Mouse (Mus musculus) C3H10T1/2 (cell line): ENCODE measurements around the gene Olfr768. TPM values are rescaled to one million over a fixed set of nuclear protein-coding genes. Genes with fewer than 3 reads are reported as not detected.

Experiments used
- polyA plus RNA-seq, 2 experiments: library from polyadenylated mRNA; unstranded; fragments of >200 nt; fragmentation: generic; extraction: Trizol; gene quantifications; one replicate each; pipeline ENCODE4 v1.2.1; 2012; ENCODE audit warnings: missing spikeins in 2 of 2

Olfr768 gene
- polyA plus RNA-seq = not detected

DNA sequence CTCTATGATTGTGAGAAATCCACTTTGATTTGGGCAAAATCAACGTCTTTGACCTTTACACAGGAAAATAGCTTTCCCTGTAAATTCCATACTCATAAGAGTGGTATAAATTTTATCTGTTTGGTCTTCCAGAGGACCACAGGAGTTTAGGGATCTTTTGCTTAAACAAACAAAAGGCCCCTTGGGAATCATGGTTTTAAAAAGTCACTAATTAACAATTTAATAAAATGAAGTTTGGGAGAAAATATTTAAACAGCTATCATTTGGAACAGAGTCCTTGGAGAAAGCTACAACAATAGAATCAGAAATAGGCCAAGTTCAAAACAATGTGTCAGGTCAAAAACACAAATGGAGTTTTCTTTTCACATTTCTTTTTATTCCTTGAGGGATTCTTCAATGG, at the start of gene Olfr768:
Gene Olfr768 (minus strand): TSS at position 101 of the 400 bp plus-strand sequence.

DNA sequence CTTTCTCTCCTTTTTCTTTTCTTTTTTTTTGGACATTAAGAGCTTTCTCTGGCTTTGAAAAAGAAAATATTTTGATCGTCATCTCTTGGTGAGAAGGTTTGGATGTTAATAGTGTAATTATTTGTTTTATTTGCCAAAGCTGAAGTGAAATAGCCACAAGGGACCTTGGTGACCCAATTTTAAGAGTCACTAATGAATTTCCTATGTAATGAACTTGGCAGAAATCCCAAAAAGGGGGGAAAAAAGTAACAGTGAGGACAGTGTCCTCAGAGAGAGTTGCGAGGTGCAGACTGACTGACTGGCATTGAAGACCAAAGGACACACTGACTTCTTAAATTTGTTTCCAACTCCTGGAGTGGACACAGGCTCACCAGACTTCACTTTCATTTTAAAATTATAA, 39.7 kb upstream of the Olfr768 start, which contains the start of gene Olfr770:
Gene Olfr770 (minus strand): TSS at position 101 of the 400 bp plus-strand sequence.

DNA sequence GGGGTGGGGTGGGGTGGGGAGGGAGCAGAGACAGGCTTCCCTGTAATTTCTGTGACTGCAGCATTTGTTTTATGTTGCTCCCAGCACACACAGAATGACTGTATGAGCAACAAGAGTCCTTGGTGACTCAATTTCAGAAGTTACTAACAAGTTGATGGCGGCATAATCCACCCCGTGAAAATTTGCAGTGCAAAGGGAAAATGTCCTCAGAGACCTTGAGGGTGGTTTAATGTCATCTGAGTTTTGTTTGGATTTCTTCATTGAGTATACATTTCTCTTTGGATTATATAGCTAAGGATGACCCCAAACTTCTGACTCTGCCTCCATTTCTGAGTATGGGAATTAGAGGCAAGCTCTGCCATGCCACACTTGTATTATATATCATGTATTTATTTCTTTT, 18.6 kb upstream of the Olfr768 start, which contains the start of gene Olfr769:
Gene Olfr769 (minus strand): TSS at position 101 of the 400 bp plus-strand sequence.

DNA sequence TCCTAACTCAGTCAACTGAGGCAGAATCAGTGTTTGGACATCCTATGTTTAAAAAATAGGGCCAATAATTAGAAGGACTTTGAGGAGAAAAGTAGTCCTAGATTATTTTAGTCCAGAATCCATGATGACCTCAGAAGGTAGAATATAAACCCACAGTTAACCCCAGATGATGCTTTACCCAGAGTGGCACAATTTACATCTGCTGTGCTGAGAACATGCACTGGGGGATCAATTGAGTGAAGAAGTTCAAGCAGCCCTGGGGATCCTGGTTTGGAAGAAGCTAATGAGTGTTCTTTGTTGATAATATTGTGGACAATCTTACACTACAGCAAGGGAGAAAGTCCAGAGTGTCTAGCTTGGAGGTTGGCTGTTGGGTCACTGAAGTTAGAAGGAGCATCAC, 16.4 kb downstream of the Olfr768 start, which contains the start of gene Olfr767:
Gene Olfr767 (minus strand): TSS at position 101 of the 400 bp plus-strand sequence.

DNA sequence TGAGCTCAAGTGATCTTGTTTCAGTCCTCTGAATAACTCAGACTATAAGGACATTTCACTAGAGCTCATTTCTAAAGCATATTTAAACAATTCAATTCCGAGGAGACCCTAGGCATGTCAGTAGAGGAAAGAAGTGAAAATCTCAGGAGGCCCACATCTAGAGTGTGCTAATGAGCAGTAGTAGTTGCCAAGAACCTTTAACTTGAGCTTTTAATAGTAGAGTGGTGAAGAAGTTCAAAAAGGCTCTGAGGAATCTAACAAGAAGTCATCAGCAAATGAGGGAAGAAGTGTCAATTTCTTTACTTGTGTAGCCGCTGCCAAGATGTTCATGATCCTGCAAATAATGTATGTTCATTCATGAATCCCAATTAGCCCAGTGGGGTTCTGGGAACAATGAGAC, 30.3 kb downstream of the Olfr768 start, which contains the start of gene Olfr766-ps1:
Gene Olfr766-ps1 (minus strand): TSS at position 101 of the 400 bp plus-strand sequence.

DNA sequence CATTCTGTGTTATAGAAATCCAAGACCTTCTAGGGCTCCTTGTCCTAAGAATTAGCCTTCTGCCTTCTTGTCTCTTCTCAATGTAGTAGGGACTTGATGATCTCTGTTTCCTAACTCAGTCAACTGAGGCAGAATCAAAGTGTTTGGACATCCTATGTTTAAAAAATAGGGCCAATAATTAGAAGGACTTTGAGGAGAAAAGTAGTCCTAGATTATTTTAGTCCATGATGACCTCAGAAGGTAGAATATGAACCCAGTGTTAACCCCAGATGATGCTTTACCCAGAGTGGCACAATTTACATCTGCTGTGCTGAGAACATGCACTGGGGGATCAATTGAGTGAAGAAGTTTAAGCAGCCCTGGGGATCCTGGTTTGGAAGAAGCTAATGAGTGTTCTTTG, 49.3 kb downstream of the Olfr768 start, which contains the start of gene Olfr765:
Gene Olfr765 (minus strand): TSS at position 101 of the 400 bp plus-strand sequence.

Other genes starting within 250 kb of the Olfr768 start
- 10 to 100 TPM in 1 of 2 experiments, 1 to 10 TPM in 1; 4.7 to 18.4 TPM for gene Gdf11, start 207.7 kb downstream of the Olfr768 start, polyA plus RNA-seq
- gene Cd63, start 198.4 kb downstream of the Olfr768 start, polyA plus RNA-seq = 1,000 to 10,000 TPM; 1,350 to 2,032 TPM
- gene Rdh5, start 176.5 kb downstream of the Olfr768 start, polyA plus RNA-seq = 10 to 100 TPM in 1 of 2 experiments, 1 to 10 TPM in 1; 6.5 to 25.9 TPM
- 100 to 1,000 TPM; 303 to 605 TPM for gene Bloc1s1, start 175.3 kb downstream of the Olfr768 start, polyA plus RNA-seq
- 1 to 10 TPM; 1.4 to 1.7 TPM for gene Itga7, start 165.6 kb downstream of the Olfr768 start, polyA plus RNA-seq
- gene Mettl7b, start 138.4 kb downstream of the Olfr768 start, polyA plus RNA-seq = under 1 TPM in 1 of 2 experiments, not detected in 1; 0.59 TPM
- not detected for gene Olfr9, start 109.9 kb downstream of the Olfr768 start, polyA plus RNA-seq
- gene Olfr763, start 88.6 kb downstream of the Olfr768 start, polyA plus RNA-seq = not detected
- gene Olfr764-ps1, start 59.5 kb downstream of the Olfr768 start, polyA plus RNA-seq = not detected
- gene Olfr765, start 49.4 kb downstream of the Olfr768 start, polyA plus RNA-seq = not detected
- gene Olfr766-ps1, start 30.4 kb downstream of the Olfr768 start, polyA plus RNA-seq = not detected
- gene Olfr767, start 16.5 kb downstream of the Olfr768 start, polyA plus RNA-seq = not detected
- gene Olfr769, start 18.5 kb upstream of the Olfr768 start, polyA plus RNA-seq = not detected
- not detected for gene Olfr770, start 39.6 kb upstream of the Olfr768 start, polyA plus RNA-seq
- gene Olfr771, start 65.4 kb upstream of the Olfr768 start, polyA plus RNA-seq = not detected
- not detected for gene Olfr772, start 78.5 kb upstream of the Olfr768 start, polyA plus RNA-seq
- not detected for gene Olfr773, start 88.0 kb upstream of the Olfr768 start, polyA plus RNA-seq
- not detected for gene Olfr774, start 136.8 kb upstream of the Olfr768 start, polyA plus RNA-seq
- not detected for gene Olfr775, start 149.0 kb upstream of the Olfr768 start, polyA plus RNA-seq
- not detected for gene Olfr776, start 159.8 kb upstream of the Olfr768 start, polyA plus RNA-seq
- gene Olfr777, start 172.1 kb upstream of the Olfr768 start, polyA plus RNA-seq = not detected
- not detected for gene Olfr780, start 218.7 kb upstream of the Olfr768 start, polyA plus RNA-seq
- not detected for gene Olfr781, start 229.5 kb upstream of the Olfr768 start, polyA plus RNA-seq
- gene Olfr782, start 249.5 kb upstream of the Olfr768 start, polyA plus RNA-seq = not detected